Mouse (Mus musculus): ENCODE results near the gene Vps8.

Vps8 gene

DNA sequence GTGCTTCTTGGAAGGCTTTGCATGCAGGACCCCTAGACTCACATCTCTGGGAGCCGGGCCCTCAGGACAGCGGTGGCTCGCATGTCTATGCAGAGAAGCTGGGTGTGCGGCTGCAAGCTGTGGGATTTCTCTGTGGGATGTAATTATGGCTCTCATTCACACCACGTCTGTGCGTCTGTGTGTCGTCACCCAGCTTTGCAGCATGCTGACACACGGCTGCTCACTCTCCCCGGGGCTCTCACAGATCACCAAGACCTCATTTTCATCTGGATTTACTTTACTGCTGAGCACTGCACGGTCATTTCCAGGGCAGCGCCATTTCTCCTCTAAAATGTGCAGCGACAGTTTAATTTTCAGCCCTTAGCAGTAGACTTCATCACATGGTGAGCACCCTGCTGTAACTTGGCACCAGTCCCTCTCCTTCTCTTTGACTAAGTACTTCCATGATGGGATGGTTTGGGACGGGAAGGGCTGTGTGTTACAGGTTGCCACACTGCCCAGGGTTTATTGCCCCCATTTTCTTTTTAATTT, 205.2 kb downstream of the Vps8 start:
- DNase-seq (ENCODE audit: low spot score in 2 of 2) = no peak

DNA sequence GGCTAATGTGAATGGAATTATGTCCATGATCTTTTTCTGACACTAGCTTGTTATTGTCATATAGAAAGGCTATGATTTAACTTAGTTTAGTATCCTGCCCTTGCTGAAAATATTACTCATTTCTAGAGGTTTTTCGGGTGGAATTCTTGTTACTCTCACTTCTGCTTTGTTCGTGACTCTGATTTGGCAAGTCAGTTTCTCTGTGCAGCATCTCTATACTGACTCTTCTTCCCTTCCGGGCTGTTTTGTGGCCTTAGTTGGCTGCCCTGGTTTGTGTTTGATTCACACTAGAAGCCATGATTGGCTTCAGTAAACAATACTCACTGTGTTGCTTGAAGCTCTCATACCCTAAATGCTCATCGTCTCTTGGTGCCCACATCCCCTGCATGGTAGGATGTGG, 207.7 kb downstream of the Vps8 start:
- no peak for DNase-seq (ENCODE audit: low spot score in 2 of 2)

DNA sequence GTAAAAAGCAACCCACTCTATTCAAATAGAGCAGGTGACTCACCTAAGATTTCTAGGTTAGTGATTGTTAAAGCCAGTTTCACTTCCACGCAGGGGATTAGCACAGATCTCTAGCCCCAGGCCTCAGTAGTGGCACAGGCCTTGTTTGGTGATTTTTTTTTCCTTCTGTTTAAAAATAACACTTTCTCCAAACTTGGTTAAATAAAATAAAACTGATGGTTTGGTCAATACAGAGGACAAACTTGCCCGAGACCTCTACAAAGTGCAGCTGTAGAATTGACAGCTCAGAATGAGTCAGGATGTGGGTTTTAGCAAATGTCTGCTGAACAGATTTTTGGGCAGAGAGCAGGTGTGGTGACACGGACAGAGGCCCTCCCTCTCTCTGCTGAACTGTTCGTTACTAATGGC, 208.9 kb downstream of the Vps8 start:
- DNase-seq (ENCODE audit: low spot score in 2 of 2) = no peak

DNA sequence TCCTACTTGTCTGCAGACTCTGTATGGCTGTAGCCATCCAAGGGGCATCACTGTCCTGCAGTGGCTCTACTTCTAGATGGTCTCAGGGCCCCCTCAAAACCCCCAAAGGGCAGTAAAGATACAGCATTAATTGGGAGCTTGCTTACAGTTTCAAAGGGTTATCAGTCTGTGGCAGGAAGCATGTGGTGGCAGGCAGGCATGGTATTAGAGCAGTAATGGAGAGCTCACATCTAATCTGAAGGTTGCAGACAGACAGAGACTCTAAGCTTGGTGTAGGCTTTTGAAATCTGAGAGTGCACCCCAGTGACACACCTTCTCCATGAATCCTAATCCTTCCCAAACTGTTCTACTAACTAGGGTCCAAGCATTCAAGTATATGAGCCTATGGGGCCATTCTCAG, 211.5 kb downstream of the Vps8 start:
- no peak for DNase-seq (ENCODE audit: low spot score in 2 of 2)

DNA sequence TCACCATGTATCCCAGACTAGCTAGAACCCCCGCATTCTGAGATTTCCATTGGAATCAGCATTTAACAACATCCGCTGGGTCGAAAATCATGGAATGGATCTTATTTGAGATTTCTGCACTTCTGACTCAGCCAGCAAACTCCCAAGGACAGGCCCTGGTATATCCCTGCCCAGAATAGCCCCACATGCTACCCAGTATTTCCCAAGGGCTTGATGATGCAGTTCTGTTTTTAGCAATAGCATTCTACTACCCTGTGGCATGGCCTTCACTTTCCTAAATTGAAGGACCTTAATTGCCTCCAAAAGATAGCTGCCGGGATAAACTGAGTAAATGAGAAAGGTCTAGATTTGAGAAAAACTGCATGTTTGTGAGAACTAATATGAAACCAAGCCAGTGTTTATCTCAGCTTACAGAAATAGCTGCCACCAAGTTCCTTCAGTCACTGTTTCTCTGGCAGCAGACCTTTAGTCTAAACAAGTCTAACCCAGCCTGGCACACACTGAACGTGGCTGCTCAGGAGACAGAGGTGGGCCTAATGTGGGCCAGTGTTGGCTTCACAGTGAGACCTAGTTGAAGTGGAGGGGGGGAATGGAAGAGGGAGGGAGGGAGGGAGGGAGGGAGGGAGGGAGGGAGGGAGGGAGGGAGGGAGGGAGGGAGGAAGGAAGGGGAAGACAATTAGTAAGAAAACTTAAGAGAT, 213.4 kb downstream of the Vps8 start:
- no peak for DNase-seq (ENCODE audit: low spot score in 2 of 2)

DNA sequence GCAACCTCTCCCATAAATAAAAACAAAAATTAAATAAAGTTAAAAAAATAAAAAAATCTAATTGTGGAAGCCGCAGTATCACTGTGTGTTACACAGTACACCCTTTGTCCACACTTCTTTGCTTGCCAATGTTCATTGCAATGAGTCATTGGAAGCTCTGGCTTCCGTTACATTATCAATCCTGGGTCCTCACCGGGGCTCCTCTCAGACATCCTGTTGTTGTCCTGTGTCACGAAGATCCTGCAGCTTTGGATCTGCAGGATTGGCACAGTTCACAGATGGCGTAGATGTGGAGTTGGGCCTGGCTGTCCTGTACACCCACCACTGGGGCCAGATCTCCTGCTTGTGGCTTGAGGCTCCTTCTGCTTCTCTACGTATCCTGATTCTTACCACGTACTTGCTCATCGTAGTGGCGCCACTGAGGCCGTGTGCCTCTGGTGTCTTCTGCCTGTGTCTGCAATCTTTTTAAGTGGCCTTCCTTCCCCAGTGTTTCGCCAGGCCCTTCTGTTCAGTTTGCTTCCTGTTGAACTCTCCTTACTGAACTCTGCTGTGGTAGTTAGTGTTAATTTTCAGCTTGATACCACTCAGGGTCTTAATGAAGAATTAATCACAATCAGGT, 214.4 kb downstream of the Vps8 start:
- no peak for DNase-seq (ENCODE audit: low spot score in 2 of 2)

DNA sequence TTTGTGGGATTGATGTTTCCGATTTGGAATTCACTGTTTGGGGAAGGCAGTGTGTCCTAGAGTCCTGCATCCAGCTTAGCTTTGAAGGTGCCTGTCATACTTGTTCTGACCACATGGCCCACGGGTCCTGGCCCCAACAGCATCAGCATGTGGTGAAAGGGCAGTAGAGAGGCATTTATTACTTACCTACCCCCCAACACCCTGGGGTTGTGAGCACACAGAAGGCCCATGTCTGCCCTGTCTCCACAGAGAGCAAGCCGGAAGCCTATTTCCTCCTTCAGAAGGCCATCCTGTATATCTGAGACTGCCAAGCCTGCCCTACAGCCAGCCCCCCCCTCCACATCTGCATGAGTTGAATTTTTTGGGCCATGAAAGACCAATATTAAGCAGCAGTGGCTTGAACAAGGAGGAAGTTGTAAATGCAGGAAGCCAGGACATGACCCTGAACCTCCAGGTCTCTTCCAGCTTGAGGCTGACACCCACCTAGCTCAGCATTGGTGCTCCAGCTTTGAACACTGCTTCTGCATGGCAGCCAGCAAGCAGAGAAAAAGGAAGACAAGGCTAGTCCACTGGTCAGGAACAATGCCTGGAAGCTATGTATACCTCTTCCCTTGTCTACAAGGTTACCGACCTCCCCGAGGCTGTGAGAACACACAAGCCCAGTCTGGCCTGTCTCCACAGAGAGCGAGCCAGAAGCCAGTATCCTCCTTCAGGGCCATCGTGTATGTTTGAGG, 218.0 kb downstream of the Vps8 start:
- DNase-seq (ENCODE audit: low spot score in 2 of 2) = no peak

DNA sequence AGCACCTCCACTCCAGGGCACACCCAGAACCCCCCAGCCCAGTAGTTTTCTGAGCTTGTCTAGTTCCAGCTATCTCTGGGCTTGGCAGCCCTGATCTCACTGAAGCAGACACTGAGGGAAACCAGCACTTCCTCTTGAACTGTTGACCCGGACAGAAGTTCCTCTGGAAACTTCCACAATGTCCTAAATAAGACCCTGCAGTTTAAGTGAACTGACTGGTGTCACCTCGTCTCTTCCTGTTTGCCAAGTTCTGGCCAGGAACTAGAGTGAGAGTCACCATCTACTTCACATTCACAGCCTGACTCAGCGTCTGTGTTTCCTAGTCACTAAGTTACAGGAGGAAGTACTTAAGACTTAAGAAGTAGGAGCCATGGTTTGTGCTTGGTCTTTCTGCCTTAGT, 219.0 kb downstream of the Vps8 start:
- no peak for DNase-seq (ENCODE audit: low spot score in 2 of 2)

DNA sequence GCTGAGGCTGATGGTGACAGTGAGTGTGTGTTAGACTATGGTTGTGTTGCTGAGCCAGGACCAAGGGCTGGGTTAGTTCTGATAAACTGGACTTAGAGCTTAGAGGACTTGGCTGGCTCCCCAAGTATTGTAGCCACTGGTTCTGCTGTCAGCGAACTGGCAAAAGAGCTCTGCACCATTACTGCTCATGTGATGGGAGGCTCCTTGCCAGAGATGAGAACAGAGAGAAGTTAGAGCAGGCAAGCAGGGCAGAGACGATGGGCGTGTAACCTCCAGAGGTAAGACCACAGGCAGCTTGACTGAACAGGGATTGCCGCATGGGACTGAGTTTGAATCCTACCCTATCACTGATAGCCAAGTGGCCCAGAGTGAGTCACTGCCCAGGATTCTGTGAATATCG, 220.0 kb downstream of the Vps8 start:
- no peak for DNase-seq (ENCODE audit: low spot score in 2 of 2)

DNA sequence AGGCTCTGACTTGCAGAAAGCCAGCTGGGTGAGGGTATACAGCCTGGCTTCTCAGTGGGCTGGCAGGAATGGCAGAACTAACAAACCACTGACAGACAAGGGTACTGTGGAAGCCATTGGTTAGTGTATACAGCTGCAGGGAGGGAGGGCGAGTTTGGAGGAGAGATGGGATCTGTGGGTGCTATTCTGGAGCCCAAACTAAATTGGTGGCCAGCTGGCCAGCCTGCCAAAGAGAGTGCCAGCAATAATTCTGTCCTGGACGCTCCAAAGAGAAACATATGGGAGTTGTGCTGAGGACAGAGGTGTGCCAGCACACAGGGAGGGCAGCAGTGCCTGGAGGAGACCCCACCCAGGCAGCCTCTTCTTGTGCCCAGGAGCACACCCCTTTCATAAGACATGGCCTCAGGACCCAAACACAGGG, 220.7 kb downstream of the Vps8 start:
- DNase-seq (ENCODE audit: low spot score in 2 of 2) = no peak

DNA sequence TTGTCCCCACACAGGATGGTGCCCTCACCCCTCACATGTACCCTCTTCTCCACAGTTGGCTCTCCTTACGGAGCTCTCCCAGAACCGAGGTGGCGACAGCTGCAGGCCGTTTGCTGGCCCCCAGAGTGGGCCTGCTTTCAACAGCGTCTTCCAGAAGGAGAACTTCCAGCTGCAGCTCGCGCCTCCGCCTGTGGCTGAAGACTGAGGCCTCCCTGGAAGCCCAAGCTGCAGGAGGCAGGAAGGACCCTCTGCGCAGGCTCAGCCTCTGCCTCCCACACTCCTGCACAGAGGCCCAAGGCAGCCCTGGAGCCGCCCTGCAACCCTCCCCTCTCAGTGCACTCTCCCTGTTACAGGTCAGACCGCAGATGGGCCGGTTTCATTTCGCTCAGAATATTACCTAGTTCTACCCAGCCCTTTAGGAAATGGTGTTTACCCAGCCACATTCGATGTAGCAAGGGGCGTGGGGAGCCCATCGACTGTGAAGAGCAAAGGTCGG, 221.2 kb downstream of the Vps8 start:
- peak in 1 of 2 experiments; percentile 20 for DNase-seq (ENCODE audit: low spot score in 2 of 2)

DNA sequence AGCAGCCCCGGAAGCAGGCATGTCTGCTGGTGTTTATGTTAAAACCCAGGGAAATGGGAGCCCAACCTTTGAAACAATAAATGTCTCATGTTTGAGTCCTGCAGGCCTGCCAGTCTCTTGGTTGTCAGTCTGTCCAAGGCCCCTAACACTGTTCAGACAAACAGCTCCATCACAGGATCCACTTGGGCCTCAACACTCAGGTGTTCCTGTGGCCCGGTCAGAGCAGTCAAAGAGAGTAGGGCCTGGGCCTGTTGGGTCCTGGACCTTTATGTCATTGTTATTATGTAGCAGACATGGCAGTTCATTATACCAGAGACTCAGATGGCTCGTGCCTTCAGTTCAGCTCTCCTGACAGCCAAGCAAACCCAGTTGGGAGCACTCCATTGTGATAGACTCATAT, 221.7 kb downstream of the Vps8 start:
- no peak for DNase-seq (ENCODE audit: low spot score in 2 of 2)

DNA sequence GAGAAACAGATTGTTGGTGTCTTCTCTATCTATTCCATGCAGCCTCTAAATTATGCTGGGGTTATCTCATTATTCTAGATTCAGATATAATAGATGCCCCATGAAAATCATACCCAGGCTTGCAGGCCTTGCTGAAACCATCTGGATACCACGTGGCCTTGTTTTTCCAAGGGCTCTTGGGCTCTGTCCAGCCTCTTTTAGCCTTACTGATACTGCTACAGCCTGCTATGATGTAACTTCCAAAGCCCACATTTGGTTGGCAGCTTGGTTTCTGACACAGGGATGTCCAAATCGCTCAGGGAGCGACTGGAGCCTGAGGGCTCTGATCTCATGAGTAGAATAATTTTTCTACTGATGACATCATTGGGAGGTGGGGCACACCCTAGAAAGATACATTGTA, 223.0 kb downstream of the Vps8 start:
- DNase-seq (ENCODE audit: low spot score in 2 of 2) = no peak

DNA sequence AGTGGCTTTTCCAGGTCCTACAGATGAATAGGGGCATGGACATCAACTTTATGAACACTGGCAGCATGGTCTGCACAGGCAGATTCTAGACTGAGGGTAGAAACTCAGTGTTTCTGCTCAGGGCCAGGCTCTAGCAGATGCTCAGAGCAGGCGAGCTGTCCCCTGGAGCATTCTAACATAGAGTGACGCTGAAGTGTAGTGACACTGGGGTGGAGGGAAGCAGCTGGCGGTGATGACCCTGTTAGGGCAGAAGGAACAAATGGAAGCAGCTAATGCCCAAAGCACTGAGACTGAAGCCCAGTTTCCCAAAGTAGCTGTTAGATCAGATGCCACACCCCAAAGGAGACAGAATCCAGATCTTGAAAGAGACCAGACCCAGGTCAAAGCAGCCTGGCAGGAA, 223.6 kb downstream of the Vps8 start:
- no peak for DNase-seq (ENCODE audit: low spot score in 2 of 2)

DNA sequence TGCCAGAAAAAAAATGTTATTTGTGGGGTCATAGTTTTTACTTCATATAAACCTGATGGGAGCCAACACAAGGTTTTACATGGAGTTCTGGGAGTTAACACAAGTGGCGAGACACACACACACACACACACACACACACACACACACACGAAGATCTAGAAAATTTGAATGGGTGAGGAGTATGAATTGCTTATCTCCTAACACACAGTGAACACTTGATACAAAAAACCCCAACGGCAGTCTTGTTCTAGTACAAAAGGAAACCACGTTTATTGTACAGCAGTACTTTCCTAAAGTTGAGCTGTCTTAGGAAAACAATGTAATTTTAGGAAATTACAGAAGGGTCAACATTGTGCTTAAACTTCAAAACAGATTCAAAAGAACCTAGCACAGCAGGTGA, 225.9 kb downstream of the Vps8 start:
- DNase-seq (ENCODE audit: low spot score in 2 of 2) = no peak

DNA sequence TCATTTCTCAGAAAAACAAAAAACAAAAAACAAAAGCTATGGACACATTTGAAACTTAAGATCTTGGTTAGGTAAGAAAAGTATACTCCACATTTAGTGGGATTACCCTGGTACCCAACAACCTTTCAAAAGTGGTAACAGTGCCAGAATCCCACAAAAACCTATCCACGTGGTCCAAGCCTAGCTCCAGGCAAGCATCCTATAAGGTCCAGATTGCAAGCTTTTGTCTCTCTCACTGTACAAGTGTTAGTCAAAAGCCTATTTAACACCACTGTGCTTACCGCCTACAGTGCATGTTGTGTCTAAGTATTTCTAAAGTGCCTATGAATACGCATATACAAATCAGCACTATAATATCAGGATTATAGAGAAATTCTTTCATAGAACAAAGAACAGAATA, 227.4 kb downstream of the Vps8 start:
- DNase-seq (ENCODE audit: low spot score in 2 of 2) = no peak

DNA sequence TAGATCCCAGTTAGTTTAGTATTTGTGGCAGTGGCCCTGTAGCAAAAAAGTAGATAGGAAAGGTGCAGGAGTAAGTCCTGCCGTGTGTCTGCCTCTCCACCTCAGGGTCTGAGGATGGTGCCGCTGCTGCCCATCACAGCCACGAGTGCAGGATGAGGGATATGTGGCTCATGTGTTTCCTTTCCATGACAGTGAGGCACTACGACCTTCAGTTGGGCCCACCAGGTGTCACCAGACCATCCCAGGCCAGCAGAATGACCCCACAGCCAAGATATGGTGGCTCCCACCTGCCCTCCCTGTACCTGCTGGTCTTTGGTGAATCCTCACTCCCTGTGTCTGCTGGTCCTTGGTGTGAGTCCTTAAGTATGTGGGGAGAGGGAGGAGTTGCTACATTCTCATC, 228.2 kb downstream of the Vps8 start:
- no peak for DNase-seq (ENCODE audit: low spot score in 2 of 2)

DNA sequence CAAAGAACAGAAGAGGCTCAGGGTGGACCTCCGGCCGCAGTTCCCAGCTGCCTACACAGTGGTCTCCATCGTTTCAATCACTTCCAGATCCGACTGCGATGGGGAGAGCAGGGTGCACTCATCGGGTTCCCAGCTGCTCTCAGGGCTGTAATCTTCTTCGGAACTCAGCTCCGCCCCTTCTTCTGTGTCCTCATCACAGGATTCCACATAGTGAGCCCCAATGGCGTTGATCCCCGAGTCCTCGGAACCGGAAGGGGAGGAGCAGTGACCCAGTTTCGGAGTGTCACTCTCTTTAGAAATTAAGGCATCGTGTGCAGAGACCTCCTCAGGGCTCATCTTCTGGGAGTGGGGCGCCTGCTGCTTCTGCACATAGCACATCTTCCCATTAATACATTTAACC, 230.2 kb downstream of the Vps8 start:
- no peak for DNase-seq (ENCODE audit: low spot score in 2 of 2)

DNA sequence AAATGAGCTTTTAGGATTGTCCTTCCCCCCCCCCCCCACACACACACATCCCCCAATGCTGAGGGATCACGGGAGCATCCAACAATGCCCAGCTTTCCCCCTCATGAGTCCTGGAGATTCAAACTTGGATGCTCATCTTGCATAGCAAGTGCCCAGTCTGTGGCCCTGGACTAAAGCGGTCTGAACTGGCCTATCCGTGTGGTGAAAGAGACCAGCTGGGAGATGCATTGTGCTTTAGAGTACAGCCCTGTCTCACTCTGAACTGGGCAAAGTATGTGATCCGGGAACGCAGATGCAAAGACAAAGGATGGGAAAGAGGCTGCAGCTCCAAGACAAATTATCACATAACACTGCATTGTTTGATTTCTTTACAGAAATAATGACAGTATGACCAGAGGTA, 231.5 kb downstream of the Vps8 start:
- no peak for DNase-seq (ENCODE audit: low spot score in 2 of 2)

DNA sequence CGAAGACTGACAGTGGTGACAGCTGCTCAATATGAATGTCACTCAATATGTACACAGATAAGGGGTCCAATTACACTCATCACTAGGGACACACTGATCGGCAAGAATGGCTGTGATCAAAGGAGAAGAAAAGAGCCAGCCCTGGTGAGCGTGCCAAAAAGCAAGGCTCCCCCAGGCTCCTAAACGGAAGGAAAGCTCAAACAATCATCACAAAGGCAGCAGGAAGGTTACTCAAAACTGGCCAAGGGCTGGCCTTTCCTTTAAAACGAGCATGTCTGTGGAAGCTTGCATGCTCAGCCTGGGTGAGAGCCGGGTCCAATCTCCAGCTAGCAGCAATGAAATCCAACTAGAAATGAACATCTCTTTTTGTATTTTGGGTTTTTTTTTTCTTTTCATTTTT, 232.4 kb downstream of the Vps8 start:
- DNase-seq (ENCODE audit: low spot score in 2 of 2) = no peak

DNA sequence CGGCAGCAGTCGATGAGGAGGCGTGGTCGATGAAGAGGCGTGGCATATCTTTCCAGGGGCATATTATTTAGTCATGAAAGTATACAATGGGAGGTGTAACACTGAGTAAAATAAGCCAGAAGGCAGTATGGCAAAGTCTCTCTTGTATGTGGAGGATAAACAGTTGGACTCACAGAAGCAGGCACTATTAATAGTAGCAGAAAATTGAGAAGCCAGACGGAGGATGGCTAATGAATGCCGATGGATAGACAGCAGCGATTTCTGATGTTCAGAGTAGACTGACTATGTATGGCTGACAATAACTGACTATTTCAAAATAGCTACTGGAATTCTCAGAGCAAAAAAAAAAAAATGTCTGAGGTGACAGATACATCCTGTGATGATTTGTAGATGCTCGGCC, 233.0 kb downstream of the Vps8 start:
- DNase-seq (ENCODE audit: low spot score in 2 of 2) = no peak

DNA sequence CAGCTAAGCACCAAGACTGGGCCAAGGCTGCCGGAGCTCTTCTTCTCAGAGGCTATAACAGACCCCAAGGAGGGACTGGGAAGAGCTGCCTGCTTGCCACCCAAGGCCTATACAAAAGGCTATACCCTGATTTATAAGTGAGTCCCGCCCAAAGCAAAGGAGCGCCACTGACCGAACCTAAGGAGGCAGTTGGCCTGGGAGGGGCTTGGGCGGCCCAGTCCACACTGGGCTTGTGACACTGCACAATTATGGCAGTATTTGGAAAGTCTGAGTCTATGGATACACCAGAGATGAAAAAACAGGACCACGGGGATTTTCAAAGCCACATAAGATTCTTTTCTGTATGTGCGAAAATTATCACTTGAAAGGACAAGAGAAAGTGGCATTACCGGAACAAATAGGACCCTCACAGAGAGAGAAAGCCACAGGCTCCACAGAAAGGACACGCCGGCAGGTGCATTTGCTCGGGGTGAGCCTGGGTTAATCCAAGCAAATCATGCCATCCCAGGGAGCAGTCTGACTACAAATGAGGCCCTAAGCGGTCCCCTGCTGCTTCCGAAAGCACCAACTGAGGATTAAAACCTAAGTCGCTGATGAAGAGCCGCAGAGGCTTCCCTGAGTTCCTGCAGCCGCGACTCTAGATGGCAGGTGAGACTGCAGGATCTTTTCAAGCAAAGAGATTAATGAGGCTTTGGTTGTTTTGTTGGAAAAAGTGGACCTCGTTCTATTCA, 241.9 kb downstream of the Vps8 start:
- no peak for DNase-seq (ENCODE audit: low spot score in 2 of 2)
